Mouse (Mus musculus): Measurements from ENCODE around the gene Ankrd54. TPM values are rescaled to one million over a fixed set of nuclear protein-coding genes. Genes with fewer than 3 reads are reported as not detected.
"Not testable (repeated sequence)": the region's sequence is repeated elsewhere in the genome, so short reads cannot be mapped to it uniquely, and the experiment has no call there.

Ankrd54 gene
- total RNA-seq, 2 experiments from 2014 or later: 19.5 to 22.2 TPM

DNA sequence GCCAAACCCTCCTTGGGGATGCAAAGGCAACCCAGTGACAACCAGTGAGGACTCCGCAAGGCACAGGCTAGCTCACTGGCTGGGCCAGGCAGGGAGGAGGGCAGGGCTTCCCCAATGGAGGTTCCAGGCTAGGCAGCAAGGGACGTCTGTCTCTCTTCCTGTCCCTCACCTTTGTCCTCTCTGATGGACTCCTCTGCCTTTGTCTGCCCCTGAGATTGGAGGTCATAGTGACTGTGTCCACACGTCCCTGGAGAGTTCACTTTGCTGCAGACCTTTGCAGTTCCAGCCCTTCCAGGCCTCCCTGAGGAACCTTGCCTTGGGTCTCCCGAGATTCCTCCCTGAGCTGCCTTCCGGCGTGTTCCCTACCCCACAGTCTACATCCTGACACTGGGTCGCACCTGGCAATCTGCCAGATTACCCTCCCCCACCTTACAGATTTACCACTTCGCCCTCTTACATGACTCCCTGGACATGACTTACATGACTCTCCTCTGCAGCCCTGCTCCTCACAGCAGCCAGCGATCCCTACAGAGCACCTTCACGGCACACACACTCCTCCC is 39.9 kb downstream of the Ankrd54 start:
- DNase-seq (ENCODE audit: low spot score in 2 of 2): no peak

DNA sequence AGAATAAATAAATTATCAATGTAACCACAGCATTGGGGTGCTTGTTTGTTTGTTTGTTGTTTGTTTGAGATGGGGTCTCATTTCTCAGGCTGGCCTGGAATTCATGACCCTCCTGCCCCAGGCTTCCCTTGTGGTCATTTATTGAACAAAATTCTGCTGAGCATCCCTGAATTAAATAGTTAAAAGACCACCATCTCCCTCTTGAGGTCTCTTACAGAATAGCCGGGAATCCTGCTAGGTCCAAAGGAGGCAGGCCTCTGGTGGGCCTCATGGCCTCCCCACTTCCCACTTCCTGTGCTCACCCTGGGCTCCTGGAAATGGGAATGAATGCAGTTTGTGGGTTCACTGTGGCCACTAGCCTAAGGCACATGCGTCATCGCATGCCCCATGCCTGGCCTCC is 43.8 kb downstream of the Ankrd54 start:
- DNase-seq (ENCODE audit: low spot score in 2 of 2): no peak

DNA sequence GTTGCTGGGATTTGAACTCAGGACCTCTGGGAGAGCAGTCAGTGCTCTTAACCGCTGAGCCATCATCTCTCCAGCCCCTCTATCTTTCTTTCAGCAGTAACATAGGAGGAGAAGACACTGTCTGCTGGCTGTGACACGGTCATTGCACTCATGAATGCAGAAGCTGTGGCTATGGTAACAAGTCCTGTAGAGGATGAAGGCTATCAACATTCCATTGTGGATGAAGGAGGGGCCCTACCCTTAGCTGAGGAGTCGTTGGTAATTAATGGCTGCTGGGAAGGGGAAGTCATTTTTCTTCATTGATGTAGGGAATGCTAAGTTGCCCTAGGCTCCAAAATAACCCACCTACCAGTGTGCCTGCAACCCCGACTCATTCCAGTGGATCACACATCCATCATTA is 44.5 kb downstream of the Ankrd54 start:
- no peak for DNase-seq (ENCODE audit: low spot score in 2 of 2)

DNA sequence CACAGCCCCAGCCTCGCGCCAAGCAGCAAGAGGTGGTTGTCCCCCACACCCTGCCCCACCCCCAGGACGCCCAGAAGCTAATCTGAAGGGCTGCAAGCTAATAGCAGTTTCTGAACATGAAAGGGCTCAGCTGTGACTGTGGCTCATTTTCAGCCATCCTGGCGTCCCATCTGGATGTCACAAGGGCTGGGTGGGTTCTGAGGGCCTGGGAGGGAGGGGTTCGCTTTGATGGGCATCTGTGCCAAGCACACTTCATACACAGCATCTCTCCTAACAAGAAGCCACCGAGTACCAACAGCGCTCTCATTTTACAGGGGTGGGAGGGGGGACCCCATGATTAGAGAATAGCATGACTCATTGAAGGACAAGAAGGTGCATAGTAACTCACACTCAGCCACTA is 49.3 kb downstream of the Ankrd54 start:
- peak; percentile 33 to 38 for DNase-seq (ENCODE audit: low spot score in 2 of 2)

DNA sequence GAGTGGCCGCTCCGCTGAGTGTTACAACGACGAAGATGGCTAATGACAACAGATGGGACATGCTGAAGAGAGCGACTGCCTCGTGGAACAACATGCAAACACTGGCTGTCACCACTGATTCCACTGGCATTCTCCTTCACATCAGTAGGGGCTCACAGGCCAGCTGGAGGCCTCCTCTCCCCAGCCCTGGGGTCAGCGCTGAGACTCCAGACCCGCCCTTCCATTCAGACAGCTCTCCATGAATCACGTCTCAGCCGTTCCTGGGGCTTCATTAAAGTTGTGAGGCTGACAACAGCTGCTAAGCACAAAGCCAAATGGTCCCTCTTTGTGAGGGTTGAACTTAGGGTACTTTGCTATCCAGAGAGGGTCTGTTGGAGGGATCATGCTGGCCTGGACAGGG is 51.1 kb downstream of the Ankrd54 start:
- DNase-seq (ENCODE audit: low spot score in 2 of 2): no peak

DNA sequence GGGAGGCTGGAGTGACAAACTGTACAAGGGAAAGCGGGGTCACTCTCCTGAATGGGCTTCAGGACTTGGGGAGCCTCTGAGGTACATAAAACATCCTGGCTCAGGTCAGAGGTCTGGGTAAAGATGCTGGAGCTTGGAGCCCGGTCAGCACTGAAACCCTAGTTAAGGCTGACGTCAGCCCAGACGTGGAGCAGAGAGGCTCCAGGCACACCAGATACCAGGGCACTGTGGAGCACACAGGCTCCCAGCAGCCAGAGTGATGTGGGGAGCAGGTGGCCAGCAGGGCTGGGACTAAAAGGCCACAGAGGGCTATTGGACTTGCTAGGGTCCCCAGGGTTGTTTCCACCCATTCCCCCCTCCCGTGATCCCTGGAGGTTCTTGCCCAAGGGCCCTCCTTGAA is 53.0 kb downstream of the Ankrd54 start:
- no peak for DNase-seq (ENCODE audit: low spot score in 2 of 2)

DNA sequence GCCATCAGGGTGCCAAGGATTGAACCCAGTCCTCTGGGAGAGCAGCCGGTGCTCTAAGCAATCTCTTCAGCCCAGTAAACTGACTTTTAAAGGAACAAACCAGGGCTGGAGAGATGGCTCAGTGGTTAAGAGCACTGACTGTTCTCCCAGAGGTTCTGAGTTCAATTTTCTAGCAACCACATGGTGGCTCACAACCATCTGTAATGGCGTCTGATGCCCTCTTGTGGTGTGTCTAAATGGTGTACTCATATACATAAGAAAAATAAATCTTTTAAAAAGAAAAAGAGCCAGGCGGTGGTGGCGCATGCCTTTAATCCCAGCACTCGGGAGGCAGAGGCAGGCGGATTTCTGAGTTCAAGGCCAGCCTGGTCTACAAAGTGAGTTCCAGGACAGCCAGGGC is 54.9 kb downstream of the Ankrd54 start:
- DNase-seq (ENCODE audit: low spot score in 2 of 2): not testable (repeated sequence)

DNA sequence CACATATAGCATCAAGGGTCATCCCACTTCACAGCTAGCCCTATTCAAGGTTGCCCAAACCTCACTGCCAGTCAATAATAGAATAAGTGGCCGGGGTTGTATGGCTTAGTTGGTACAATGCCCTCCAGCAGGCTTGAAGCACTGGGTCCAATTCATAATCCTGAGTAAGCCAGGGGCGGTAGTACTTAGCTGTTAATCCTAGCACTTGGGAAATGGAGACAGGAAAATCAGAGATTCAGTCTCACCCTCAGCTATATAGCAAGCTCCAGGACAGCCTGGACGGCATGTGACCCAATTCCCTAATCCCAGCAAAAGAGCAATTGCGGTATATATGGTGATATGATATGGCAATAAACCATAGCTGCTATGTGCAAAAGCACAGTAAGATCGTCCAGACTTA is 55.6 kb downstream of the Ankrd54 start:
- no peak for DNase-seq (ENCODE audit: low spot score in 2 of 2)

DNA sequence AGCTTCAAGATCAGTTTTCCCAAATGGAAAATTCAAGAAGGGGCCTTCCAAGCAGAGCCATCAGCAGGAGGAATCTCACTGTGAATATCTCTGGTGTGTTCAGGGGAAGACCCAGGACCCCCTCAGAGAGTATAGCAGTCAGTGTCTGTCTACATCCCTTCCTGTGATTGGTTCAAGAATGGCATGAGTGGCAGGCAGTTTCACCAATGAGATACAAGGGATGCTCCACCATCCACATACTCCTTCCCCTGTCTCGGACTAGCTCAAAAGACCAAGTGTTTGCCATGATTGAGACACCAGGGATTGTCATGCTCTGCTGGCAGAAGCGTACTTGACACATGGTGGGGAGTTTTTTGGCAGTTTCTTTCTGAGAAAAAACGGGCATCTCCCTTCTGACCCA is 56.1 kb downstream of the Ankrd54 start:
- DNase-seq (ENCODE audit: low spot score in 2 of 2): peak; percentile 54 to 66

DNA sequence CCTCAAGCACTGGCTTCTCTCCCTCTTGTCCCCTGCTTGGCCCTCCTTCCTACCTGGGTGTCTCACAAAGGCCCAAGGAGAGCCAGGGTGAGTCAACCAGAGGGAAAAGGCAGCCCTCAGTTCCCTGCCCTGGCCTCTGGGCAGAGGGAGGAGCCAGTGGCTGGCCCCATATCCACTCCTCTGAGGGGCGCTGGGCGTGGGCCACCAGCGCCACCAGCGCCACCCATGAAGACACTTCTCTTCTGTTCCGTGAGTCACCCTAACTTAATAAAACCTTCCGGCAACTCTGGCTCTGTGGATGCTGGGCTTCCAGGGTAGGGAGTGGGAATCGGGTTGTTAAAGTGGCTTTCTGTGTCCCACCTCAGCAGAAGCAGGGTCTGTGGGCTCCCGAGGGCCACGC is 57.1 kb downstream of the Ankrd54 start:
- no peak for DNase-seq (ENCODE audit: low spot score in 2 of 2)

Other genes with a start within 250 kb of the Ankrd54 start
- 1 to 10 TPM; 7.6 to 8.5 TPM for gene Cdc42ep1, start 220.3 kb downstream of the Ankrd54 start, total RNA-seq (2021)
- gene Lgals2, start 207.4 kb downstream of the Ankrd54 start, total RNA-seq (2021): not detected
- gene Gga1, start 185.7 kb downstream of the Ankrd54 start, total RNA-seq (2021): 10 to 100 TPM; 56.8 to 58.0 TPM
- not detected for gene Gm49510, start 163.2 kb downstream of the Ankrd54 start, total RNA-seq (2021)
- 10 to 100 TPM in 1 of 2 experiments, 1 to 10 TPM in 1; 8.6 to 12.1 TPM for gene Sh3bp1, start 163.1 kb downstream of the Ankrd54 start, total RNA-seq (2021)
- 100 to 1,000 TPM; 135 to 139 TPM for gene Pdxp, start 149.0 kb downstream of the Ankrd54 start, total RNA-seq (2021)
- gene Lgals1, start 136.2 kb downstream of the Ankrd54 start, total RNA-seq (2021): 10 to 100 TPM; 31.2 to 37.7 TPM
- 10 to 100 TPM; 43.0 to 43.2 TPM for gene Nol12, start 128.0 kb downstream of the Ankrd54 start, total RNA-seq (2021)
- gene Triobp, start 115.2 kb downstream of the Ankrd54 start, total RNA-seq (2021): 10 to 100 TPM; 26.4 to 28.9 TPM
- 10 to 100 TPM; 80.6 to 80.7 TPM for gene H1f0, start 34.4 kb downstream of the Ankrd54 start, total RNA-seq (2021)
- under 1 TPM; 0.33 to 0.48 TPM for gene Galr3, start 21.0 kb downstream of the Ankrd54 start, total RNA-seq (2021)
- gene Eif3l, start 12.3 kb upstream of the Ankrd54 start, total RNA-seq (2021): 100 to 1,000 TPM in 1 of 2 experiments, 10 to 100 TPM in 1; 94.6 to 102 TPM
- gene Micall1, start 46.0 kb upstream of the Ankrd54 start, total RNA-seq (2021): 10 to 100 TPM; 30.4 to 33.0 TPM
- 100 to 1,000 TPM; 120 to 138 TPM for gene Polr2f, start 78.1 kb upstream of the Ankrd54 start, total RNA-seq (2021)
- 10 to 100 TPM; 14.7 to 15.4 TPM for gene 1700088E04Rik, start 78.4 kb upstream of the Ankrd54 start, total RNA-seq (2021)
- 10 to 100 TPM; 35.7 to 38.0 TPM for gene Sox10, start 102.3 kb upstream of the Ankrd54 start, total RNA-seq (2021)
- 10 to 100 TPM; 53.0 to 55.1 TPM for gene Pick1, start 166.3 kb upstream of the Ankrd54 start, total RNA-seq (2021)
- 1 to 10 TPM in 1 of 2 experiments, under 1 TPM in 1; 0.80 to 1.0 TPM for gene Gm49486, start 166.5 kb upstream of the Ankrd54 start, total RNA-seq (2021)
- under 1 TPM in 1 of 2 experiments, not detected in 1; 0.41 TPM for gene Slc16a8, start 191.9 kb upstream of the Ankrd54 start, total RNA-seq (2021)
- gene Baiap2l2, start 222.6 kb upstream of the Ankrd54 start, total RNA-seq (2021): 1 to 10 TPM; 2.8 to 4.8 TPM